Mouse (Mus musculus) limb, embryonic 13.5 days (tissue): ENCODE data around the gene Zfp882. TPM values are rescaled to one million over a fixed set of nuclear protein-coding genes. Genes with fewer than 3 reads are reported as not detected.

ENCODE experiments used
- ATAC-seq: fragments of 200-750 bp; cut with Nextera tagmentation; 2 replicates; pipeline ENCODE4 v1.8.0; 2017; ENCODE audit warnings: low read depth, moderate number of reproducible peaks, moderate TSS enrichment; ENCODE audit not compliant: low FRiP score
- H3K27ac ChIP-seq: fragments of 300-500 bp; sonication (generic); 2 replicates; pipeline ENCODE4 v1.5.1; 2015; ENCODE audit warnings: inconsistent platforms, mild to moderate bottlenecking, moderate library complexity
- H3K27me3 ChIP-seq: fragments of 300-500 bp; sonication (generic); 2 replicates; pipeline ENCODE4 v1.6.1; 2015; ENCODE audit warnings: mild to moderate bottlenecking, inconsistent platforms
- H3K36me3 ChIP-seq: fragments of 300-500 bp; sonication (generic); 2 replicates; pipeline ENCODE4 v1.6.1; 2015; ENCODE audit warnings: inconsistent platforms, mild to moderate bottlenecking, moderate library complexity
- H3K4me1 ChIP-seq: fragments of 300-500 bp; sonication (generic); 2 replicates; pipeline ENCODE4 v1.6.1; 2015; ENCODE audit warnings: inconsistent platforms
- H3K4me2 ChIP-seq: fragments of 300-500 bp; sonication (generic); replicated peaks from 2 replicates; pipeline ENCODE4 v1.6.1; 2015; ENCODE audit warnings: inconsistent platforms, mild to moderate bottlenecking, moderate library complexity
- H3K4me3 ChIP-seq: fragments of 300-500 bp; sonication (generic); 2 replicates; pipeline ENCODE4 v1.5.1; 2015; ENCODE audit warnings: moderate library complexity, mild to moderate bottlenecking, inconsistent platforms
- H3K9ac ChIP-seq: fragments of 300-500 bp; sonication (generic); 2 replicates; pipeline ENCODE4 v1.6.1; 2015; ENCODE audit warnings: mild to moderate bottlenecking, inconsistent platforms
- H3K9me3 ChIP-seq: fragments of 300-500 bp; sonication (generic); 2 replicates; pipeline ENCODE4 v1.6.1; 2016; ENCODE audit warnings: inconsistent platforms
- whole genome bisulfite sequencing: fragments of 180-500 bp; shearing (Covaris S2); methylation state at CpG from one replicate; pipeline ENCODE4 v1.1.7; 2015; 5-methylcytosine and 5-hydroxymethylcytosine counted together
- polyA plus RNA-seq: library from polyadenylated mRNA; unstranded; fragments of >200 nt; fragmentation: Nextera tagmentation; extraction: Ambion mirVana; gene quantifications from 2 replicates; pipeline ENCODE4 v1.2.1, GENCODE M21; 2015

Zfp882 gene
- polyA plus RNA-seq, 1 experiment from 2014 or later = 9.1 TPM

DNA sequence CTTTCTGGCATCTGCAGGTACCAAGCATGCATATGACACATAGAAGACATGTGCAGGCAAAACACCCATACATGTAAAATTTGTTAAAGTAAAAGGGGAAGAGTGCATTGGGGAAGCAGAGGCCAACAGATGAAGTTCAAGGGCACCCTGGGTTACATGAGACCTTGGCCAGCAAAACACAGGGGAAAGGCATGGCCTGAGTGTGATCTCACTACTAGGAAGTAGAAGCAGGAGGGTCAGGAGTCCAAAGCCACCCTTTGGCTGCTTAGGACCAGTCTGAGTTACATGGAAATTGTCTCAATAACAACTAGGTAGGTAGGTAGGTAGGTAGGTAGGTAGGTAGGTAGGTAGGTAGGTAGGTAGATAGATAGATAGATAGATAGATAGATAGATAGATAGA, 52.1 kb downstream of the Zfp882 start:
- Histone ChIP-seq H3K4me3 (no peak overlapping the region), H3K27ac (no peak overlapping the region), H3K9me3 (peaks cover 4% of the 10 kb centered on the region; the same call in 1 of the 2 replicates), H3K4me2 (no peak overlapping the region), H3K36me3 (peaks cover 22% of the 10 kb centered on the region), H3K4me1 (no peaks in the 10 kb centered on the region), H3K9ac (no peak overlapping the region), H3K27me3 (no peaks in the 10 kb centered on the region)
- ATAC-seq = no peak

GRCm38 (mm10) chr8:71961796-71962195, 53.4 kb downstream of the Zfp882 start:
- H3K4me3 ChIP-seq = no peak overlapping the region
- ATAC-seq = no peak
- H3K27me3 ChIP-seq = no peaks in the 10 kb centered on the region
- H3K9me3 ChIP-seq = peaks cover 8% of the 10 kb centered on the region
- H3K9ac ChIP-seq = no peak overlapping the region
- H3K36me3 ChIP-seq = peaks cover 36% of the 10 kb centered on the region
- H3K27ac ChIP-seq = no peak overlapping the region
- no peaks in the 10 kb centered on the region for H3K4me1 ChIP-seq
- H3K4me2 ChIP-seq = no peak overlapping the region
- 90% methylated on average over 5 of the region's 5 CpGs for WGBS

- H3K9ac ChIP-seq = no peak overlapping the region
- no peak overlapping the region for H3K27ac ChIP-seq
- H3K4me2 ChIP-seq = no peak overlapping the region
- no peaks in the 10 kb centered on the region for H3K4me1 ChIP-seq
- peaks cover 14% of the 10 kb centered on the region for H3K9me3 ChIP-seq
- 86% methylated on average over 3 of the region's 3 CpGs for whole genome bisulfite sequencing
- peaks cover 51% of the 10 kb centered on the region for H3K36me3 ChIP-seq
- no peak overlapping the region for H3K4me3 ChIP-seq
- no peak for ATAC-seq
- H3K27me3 ChIP-seq = no peaks in the 10 kb centered on the region
Measured at GRCm38 (mm10) chr8:71964051-71964450, 55.6 kb downstream of the Zfp882 start.

GRCm38 (mm10) chr8:71965166-71965565, 56.8 kb downstream of the Zfp882 start:
- H3K4me1 ChIP-seq = no peaks in the 10 kb centered on the region
- H3K36me3 ChIP-seq = peaks cover 61% of the 10 kb centered on the region
- no peak overlapping the region for H3K4me3 ChIP-seq
- no peak overlapping the region for H3K27ac ChIP-seq
- no peaks in the 10 kb centered on the region for H3K27me3 ChIP-seq
- no peak overlapping the region for H3K9ac ChIP-seq
- ATAC-seq = no peak
- H3K4me2 ChIP-seq = no peak overlapping the region
- peaks cover 14% of the 10 kb centered on the region for H3K9me3 ChIP-seq
- whole genome bisulfite sequencing = 96% methylated on average over 2 of the region's 2 CpGs

Other genes with a start within 250 kb of the Zfp882 start
- 0.75 and 0.77 TPM in 2 replicates for gene Unc13a, start 236.9 kb upstream of the Zfp882 start, polyA plus RNA-seq
- 3.4 and 4.2 TPM in 2 replicates for gene Jak3, start 232.3 kb upstream of the Zfp882 start, polyA plus RNA-seq
- gene Insl3, start 219.4 kb upstream of the Zfp882 start, polyA plus RNA-seq = 0.48 and 0.55 TPM in 2 replicates
- gene B3gnt3, start 206.8 kb upstream of the Zfp882 start, polyA plus RNA-seq = 0.77 and 0.92 TPM in 2 replicates
- gene Fcho1, start 182.9 kb upstream of the Zfp882 start, polyA plus RNA-seq = 4.0 and 4.8 TPM in 2 replicates
- 7.1 and 7.9 TPM in 2 replicates for gene Zfp709, start 26.6 kb upstream of the Zfp882 start, polyA plus RNA-seq
- gene Zfp617, start within 50 bp of the Zfp882 start, polyA plus RNA-seq = 26.8 and 29.5 TPM in 2 replicates
- gene Zfp961, start 42.4 kb downstream of the Zfp882 start, polyA plus RNA-seq = 16.3 and 16.4 TPM in 2 replicates
- 0.90 and 0.91 TPM in 2 replicates for gene Cyp4f18, start 101.0 kb downstream of the Zfp882 start, polyA plus RNA-seq
- not detected in 2 replicates for gene Olfr372, start 132.6 kb downstream of the Zfp882 start, polyA plus RNA-seq
- gene Olfr373, start 174.6 kb downstream of the Zfp882 start, polyA plus RNA-seq = not detected in 2 replicates
- gene Olfr374, start 198.4 kb downstream of the Zfp882 start, polyA plus RNA-seq = 0.09 TPM in 1 of 2 replicates, not detected in the other
- gene Tpm4, start 226.4 kb downstream of the Zfp882 start, polyA plus RNA-seq = 638 and 655 TPM in 2 replicates